ENCODE assay signal across 12 mouse cellular contexts in the genomic region with DNA sequence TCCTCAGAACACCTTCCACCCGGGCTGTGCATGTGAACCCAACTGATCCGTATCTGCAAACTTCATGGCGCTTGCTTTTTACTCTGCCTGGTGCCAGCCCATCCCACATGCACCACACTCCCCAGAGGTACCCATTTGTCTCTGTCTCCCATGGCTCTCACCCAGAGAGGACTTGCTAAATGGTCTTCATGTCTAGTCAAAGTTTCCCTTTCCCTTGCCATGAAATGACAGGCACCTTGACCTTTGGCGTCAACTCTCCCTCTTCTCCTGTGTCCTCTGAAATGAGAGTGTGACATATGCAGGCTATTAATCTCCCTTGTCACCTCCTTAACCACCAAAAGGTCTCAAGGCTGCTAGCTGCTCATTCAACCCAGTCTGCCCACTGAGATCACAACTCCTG.
"Had no signal": no experiment of that assay in that cellular context is flagged by ENCODE, and none has a peak within 500 bp of the region (broad histone marks: within the 10 kb centered on the region; RNA-seq: fewer than 3 reads in every experiment).

No protein-coding gene starts in this region.

- H3K9me3 ChIP-seq: limb, embryonic 13.5 days; midbrain, embryonic 12.5 days; neural tube, embryonic 13.5 days had no signal

- ATAC-seq: midbrain, embryonic 16.5 days had no signal

- H3K4me2 ChIP-seq: limb, embryonic 13.5 days; midbrain, embryonic 12.5 days; neural tube, embryonic 13.5 days had no signal

- H3K27me3 ChIP-seq: limb, embryonic 13.5 days; midbrain, embryonic 12.5 days; neural tube, embryonic 13.5 days had no signal

- DNase-seq: kidney, postnatal 4 days; left cerebral cortex, postnatal 4 days; lung, adult 18-20 months; retina, postnatal 1 day; thymus, postnatal 4 days had no signal

- H3K36me3 ChIP-seq: limb, embryonic 13.5 days; midbrain, embryonic 12.5 days; neural tube, embryonic 13.5 days had no signal

- H3K4me3 ChIP-seq: layer of hippocampus, adult 2 months; limb, embryonic 13.5 days; midbrain, embryonic 12.5 days; neural tube, embryonic 13.5 days had no signal

- H3K9ac ChIP-seq: limb, embryonic 13.5 days; liver, embryonic 14.5 days; midbrain, embryonic 12.5 days; neural tube, embryonic 13.5 days had no signal

- H3K4me1 ChIP-seq: limb, embryonic 13.5 days; midbrain, embryonic 12.5 days; neural tube, embryonic 13.5 days had no signal

- H3K27ac ChIP-seq: layer of hippocampus, adult 2 months; limb, embryonic 13.5 days; liver, embryonic 14.5 days; midbrain, embryonic 12.5 days; neural tube, embryonic 13.5 days; stomach, postnatal 0 days had no signal
